Mouse (Mus musculus): ENCODE results near the gene Acer3.

Gene Acer3

GRCm38 (mm10) chr7:98332678-98333397 lies 11.8 kb upstream of the Acer3 start:
- no peak for DNase-seq (ENCODE audit: low spot score in 2 of 2)

- DNase-seq (ENCODE audit: low spot score in 2 of 2) = no peak
Observed at GRCm38 (mm10) chr7:98331932-98332331, 10.9 kb upstream of the Acer3 start.

- no peak for DNase-seq (ENCODE audit: low spot score in 2 of 2)
Observed at GRCm38 (mm10) chr7:98330375-98331002, 9.5 kb upstream of the Acer3 start.

- DNase-seq (ENCODE audit: low spot score in 2 of 2) = no peak
Observed at GRCm38 (mm10) chr7:98329651-98330374, 8.8 kb upstream of the Acer3 start.

- DNase-seq (ENCODE audit: low spot score in 2 of 2) = no peak
Observed at GRCm38 (mm10) chr7:98328311-98328710, 7.3 kb upstream of the Acer3 start.

DNA sequence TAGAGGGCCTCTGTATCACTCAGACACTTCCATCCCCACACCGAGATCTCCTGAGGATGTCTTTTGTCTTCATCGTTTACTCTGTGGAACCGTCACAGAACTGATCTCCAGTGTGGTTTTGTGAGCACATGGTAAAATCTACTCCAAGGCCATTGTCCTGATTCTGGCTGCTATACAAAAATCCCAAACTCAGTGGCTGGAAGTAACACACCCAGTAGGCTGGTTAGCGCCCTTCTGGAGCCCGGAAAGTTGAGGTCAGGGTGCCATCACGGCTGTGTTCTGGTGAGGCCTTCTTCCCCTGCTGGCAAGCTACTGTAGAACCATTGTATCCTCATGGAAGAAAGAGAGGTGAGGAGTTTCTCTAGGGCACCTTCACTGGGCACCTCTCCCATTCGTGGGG lies 5.0 kb upstream of the Acer3 start:
- no peak for DNase-seq (ENCODE audit: low spot score in 2 of 2)

DNA sequence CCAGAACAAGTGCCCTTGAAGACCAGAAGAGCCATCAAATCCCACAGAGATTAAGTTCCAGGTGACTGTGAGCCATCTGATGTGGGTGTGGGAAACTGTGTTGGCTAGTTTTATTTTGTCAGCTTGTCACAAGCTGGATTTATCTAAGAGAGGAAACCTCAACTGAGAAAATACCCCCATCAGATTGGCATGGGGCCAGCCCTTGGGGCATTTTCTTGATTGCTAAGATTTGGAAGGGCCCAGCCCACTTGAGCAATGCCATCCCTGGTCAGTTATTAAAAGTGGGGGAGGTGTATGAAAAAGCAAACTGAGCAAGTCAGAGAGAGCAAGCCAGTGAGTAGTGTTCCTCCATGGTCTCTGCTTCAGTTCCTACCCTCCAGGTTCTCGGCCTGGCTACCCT lies 3.2 kb upstream of the Acer3 start:
- no peak for DNase-seq (ENCODE audit: low spot score in 2 of 2)

- DNase-seq (ENCODE audit: low spot score in 2 of 2) = no peak
Observed at GRCm38 (mm10) chr7:98323288-98324019, 2.4 kb upstream of the Acer3 start.

GRCm38 (mm10) chr7:98322415-98322814 lies 1.4 kb upstream of the Acer3 start:
- DNase-seq (ENCODE audit: low spot score in 2 of 2) = peak in 1 of 2 experiments; percentile 28

DNA sequence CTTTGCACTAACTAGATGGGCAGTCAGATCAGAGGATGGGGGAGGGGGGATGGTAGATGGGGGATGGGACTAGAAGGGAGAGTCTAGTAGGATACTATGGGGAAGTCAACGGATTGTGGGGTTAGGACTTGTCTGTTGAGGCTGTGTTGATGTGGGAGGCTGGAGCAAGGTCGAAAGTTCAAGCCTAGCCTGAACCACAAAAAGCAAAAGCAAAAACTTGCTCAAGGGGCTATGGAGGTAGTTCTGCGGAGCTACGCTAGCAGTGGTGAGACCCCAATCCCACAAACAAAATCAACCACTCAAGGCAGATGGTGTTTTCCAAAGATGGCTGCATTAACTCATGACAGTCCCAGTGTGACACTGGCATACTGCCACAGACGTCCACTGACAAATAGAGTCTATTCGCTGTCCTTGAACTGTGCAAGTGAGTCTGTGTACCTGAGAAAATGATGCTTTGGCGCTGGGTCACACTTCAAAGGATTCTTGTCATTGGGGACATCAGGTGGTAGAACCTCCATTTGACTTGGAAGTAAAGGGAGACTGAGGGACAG lies 927 bp downstream of the Acer3 start:
- no peak for DNase-seq (ENCODE audit: low spot score in 2 of 2)

DNA sequence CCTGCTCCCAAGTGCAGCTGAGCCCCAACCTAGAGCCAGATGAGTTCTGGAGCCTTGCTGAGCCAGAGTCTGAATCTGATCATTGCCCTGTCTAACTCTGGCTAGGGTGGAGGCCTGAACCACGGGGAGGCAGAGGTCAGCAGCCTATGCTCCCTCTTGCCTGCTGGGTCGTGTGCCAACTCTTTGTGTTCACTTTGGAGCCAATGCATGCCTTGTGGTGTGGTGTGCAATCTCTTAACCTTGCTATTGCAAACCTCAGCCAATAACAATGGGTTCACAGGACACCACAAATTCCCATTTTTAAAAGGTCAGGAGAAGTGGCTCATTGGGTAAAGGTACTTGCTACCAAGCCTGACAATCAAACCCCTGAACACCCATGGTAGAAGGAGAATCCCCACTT lies 4.4 kb downstream of the Acer3 start:
- DNase-seq (ENCODE audit: low spot score in 2 of 2) = no peak

DNA sequence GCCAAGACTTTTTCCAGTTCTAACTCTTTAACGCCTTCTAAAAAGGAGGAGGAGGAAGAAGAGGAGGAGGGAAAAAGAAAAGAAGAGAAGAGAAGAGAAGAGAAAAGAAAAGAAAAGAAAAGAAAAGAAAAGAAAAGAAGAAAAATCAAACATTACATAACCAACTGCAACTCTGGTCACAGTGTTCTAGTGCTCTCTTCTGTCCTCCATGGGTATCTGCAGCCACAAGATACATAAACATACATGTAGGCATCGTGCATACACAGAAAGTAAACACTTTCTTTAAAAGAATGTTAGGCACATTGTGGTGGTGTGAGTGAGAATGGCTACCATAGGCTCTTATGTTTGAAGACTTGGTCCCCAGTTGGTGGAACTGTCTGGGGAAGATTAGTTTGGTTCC lies 5.9 kb downstream of the Acer3 start:
- no peak for DNase-seq (ENCODE audit: low spot score in 2 of 2)

DNA sequence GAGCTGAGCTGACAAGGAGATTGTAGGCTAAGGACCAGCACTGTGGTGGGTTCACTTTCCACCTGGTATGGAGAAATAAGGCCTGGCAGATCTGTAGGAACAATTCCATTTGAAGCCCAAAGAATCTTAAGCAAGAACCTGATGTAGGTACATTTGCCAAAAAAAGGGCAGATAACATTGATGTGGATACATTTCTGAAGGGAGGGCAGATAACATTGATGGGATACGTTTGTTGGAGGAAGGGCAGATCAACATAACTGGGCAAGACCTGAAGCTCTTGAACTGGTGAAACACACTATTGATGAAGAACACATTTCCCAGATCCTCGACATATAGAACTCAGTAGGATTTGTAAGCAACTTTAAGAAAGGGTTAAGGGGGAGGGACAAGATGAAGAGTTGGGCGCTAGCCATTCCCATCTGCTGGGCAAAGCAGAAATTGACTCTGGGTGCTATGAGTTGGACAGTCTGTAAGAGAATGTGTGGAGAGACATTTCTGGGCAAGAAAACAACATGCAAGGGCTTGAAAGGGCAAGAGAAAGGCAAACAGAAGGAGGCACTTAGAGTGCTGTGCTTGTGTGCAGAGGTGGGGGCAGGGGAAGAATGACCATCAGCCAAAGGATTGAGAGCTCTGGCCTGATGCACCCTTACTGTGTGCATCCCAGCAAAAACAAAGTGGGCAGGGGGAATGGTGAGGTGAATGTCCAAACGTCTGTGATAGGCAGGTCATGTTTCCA lies 8.7 kb downstream of the Acer3 start:
- DNase-seq (ENCODE audit: low spot score in 2 of 2) = no peak

DNA sequence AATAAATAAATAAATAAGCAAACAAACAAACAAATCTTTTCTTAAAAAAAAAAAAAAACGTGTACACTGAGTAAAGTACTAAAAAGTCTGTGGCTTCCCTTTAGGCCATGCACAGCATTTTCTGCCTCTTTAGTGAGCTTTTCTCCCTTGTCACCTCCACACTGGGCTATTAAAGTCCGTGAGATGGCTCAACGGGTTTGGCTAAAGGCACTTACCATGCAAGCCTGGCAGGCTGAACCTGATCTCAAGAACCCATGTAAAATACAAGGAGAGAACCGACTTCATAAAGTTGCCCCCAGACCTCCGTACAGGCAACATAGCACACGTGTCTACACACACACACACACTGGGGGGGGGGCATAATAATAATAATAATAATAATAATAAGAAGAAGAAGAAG lies 10.7 kb downstream of the Acer3 start:
- no peak for DNase-seq (ENCODE audit: low spot score in 2 of 2)

DNA sequence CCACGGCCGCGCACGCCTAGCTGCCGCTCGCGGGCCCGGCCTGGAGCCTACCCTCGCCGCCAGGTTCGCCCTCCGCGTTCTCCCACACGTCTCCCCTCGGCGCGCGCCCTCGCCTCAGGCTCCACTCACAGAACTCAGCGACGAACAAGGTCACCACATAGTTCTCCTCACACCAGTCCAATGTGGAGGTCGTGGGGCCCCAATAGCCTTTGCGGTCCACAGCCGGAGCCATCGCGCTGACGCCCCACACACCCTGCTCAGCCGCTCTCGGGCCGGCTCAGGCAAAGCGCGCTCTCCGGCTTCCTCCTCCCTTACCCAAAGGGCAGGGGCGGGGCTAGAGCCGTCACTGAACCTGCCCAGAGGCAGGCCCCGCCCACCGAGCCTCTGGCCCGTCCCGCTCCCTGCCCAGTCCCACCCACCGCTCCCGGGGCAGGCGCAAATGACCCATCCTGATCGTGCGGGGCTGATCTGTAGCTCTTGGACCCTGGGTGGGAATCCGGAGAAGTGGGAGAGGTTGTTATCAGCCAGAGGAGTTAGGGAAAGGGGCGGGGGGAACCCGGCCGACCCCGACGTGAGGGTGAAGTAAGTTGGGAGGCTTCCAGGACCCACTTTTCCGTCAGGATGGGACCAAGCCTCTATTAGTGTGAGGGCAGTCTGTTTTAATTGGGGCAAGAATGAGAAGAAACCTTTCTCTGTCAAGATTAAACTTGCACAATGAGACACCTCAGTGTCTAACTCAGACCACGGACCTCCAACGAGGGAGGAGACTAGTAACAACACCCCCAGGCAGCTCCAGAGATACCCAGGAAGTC lies 11.6 kb downstream of the Acer3 start:
- DNase-seq (ENCODE audit: low spot score in 2 of 2) = peak; percentile 81 to 88

DNA sequence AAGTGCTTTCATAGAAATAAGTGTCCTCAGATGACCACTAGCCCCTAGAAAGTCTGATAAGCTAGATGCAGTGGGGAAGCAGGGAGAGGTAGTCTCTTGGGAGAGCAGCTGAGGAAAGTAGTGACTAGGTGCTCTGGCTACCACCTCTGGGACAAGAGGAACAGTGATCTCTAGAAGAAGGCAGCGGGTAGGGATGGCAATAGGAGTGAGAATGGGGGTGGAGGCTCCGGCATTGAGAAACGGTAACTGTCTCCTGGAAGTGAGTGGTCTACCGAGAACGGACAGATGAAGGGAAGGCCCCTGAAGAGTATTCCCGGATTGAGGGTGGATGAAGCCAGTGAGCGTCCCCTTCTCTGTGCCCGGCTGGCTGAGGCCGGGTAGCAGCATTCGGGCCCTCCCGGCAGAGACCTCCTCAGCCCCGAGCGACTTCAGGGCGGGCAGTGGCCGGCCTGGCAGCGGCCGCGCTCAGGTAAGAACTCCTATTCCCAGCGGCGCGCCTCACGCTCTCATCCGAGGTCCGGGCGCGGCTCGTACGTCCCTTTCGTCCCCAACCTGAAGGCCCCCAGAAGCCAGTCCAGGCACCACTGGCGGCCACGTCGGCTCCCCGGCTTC lies 12.3 kb downstream of the Acer3 start:
- no peak for DNase-seq (ENCODE audit: low spot score in 2 of 2)

GRCm38 (mm10) chr7:98307921-98308606 lies 12.9 kb downstream of the Acer3 start:
- no peak for DNase-seq (ENCODE audit: low spot score in 2 of 2)

GRCm38 (mm10) chr7:98307411-98307810 lies 13.6 kb downstream of the Acer3 start:
- no peak for DNase-seq (ENCODE audit: low spot score in 2 of 2)

GRCm38 (mm10) chr7:98292901-98293300 lies 28.1 kb downstream of the Acer3 start:
- DNase-seq (ENCODE audit: low spot score in 2 of 2) = no peak

Data from left cerebral cortex, adult 9 months (tissue).